Mouse (Mus musculus) c-Kit-positive CD71-positive TER-119-negative erythroid progenitor cells, embryonic 14.5 days (primary cell): ENCODE results near the gene Prcp.
A peak's percentile ranks its signal among the peaks of the same experiment; 100 is the strongest.
"Not testable (repeated sequence)": the region's sequence is repeated elsewhere in the genome, so short reads cannot be mapped to it uniquely, and the experiment has no call there.

Experiments used
- DNase-seq: peaks from one replicate; pipeline ENCODE4 v3.0.0-alpha.2; 2013; ENCODE audit warnings: low read depth

The Prcp gene

DNA sequence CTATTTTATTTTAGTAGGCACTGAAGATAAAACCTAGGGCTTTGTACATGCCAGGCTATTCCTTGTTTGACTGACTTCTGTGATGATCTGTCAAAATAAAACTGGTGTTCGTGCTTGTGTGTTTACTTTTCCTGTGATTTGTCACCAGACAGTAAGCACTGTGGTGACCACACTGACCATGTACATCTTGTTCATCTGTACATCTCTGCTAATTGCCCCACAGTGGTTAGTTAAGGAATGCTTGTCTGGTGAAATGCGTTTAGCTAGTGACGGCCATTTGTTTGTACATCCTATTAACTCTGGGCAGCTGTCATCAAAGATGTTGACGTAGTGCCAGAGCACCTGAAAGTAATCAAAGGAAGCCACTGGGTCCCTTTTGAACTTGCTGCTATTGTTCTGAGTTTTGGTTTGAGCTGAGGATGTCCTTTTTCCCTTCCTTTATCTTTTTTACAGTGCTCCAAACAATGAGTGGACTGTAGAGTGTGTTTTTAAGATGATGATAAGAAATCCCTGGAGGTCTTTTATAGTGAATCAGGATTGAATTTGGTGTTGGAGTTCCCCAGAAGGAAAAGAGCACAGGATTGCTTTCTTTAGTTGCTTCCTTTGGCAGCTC lies 16.5 kb downstream of the Prcp start:
- DNase-seq: no peak

DNA sequence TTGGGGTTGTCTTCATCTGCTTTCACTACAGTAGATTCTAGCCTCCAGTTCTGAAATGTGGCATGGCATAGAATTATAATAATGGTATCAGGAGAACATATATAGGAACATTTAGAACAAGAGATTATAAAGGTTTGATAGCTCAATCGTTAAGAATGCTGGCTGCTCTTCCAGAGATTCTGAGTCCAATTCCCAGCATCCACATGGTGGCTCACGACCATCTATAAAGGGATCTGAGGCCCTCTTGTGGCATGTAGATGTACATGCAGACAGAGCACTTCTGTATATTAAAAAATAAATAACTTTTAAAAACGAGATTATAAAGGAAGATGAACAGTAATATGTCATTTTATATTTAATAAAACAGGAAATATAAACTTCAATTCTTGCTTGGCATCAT lies 19.2 kb downstream of the Prcp start:
- DNase-seq: no peak

DNA sequence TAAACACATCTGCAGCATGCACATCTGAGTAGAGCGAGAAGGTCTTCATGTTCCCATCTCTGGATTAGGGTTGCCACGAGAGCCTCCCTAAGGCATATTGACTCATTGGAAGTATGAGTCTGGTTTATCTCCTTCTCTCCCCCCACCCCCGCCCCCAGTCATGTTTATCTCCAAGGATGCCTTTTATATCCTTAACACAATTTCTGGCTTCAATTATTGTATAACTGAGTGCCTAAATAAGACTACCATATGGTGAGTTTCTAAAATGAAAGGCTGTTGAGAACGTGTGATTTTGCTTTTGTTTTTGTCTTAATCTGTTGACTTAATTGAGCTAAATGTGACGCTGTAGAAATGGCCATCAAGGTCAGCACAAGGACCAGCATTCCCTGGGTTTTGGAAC lies 21.8 kb downstream of the Prcp start:
- DNase-seq: no peak

- DNase-seq: no peak
These were observed 22.8 kb downstream of the Prcp start for GRCm38 (mm10) chr7:92897021-92897420.

- DNase-seq: peak; percentile 67
These were observed 29.2 kb downstream of the Prcp start for GRCm38 (mm10) chr7:92903360-92904038.

DNA sequence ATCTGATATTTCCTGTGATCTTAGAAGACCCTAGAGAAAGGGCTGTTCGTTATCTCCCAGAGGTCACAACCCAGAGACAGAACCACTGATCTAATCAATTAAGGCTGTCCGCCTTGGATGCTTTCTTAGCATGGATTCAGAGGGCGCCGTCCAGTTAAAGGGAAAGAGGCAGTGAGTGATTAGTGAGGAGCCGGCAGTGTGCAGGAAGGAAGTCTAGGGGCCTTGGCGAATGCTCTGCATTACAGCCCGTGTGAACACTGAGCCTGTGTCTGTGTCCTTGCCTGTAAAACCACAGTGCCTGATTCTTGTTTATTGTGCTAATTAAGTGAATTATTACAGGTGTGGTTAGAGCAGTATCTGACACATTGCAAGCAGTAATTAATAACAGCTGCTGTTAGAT lies 30.0 kb downstream of the Prcp start:
- not testable (repeated sequence) for DNase-seq

DNA sequence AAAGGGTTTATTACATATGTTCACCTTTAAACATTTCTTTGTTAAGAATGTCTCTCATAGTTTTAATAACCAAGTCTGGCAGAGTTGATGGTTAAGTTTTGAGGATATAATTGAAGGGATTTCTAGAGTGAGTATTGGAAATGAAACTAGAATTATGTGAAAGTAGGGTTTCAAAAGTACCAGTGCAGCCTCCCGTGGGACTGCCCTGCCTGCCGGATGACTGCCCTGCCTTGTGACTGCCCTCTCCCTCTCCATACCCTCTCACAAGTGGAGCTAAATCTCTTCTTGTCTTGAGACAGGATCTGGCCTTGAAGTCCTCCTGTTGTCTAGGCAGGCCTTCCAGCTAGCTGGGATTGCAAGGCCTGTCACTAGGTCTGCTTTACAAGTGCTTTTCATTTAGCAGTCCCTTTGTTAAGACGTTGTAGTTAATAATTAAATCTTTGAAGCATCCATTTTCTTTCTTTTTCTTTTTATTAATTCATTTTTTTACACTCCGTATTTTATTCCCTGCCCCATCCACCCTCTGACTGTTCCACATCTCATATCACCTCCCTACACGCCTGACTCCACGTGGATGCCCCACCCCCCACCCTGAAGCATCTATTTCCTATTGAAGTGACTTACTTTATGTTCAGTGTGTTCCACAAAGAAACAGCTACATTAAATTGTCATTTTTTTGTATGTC lies 46.0 kb downstream of the Prcp start:
- no peak for DNase-seq

DNA sequence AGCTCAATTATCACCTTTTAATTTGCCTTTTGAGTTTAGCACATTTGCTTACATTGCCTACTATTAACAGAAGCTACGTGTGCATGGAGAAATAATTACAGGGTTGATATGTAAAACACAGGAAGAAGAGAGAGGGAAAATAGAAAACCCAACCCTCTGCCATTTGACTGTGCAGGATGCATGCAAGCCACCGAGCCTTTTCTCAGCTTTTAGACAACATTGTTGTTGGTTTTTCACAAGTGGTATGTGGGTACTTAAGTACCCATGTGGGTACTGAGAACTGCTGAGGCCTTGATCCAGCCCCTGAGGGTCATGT lies 46.5 kb downstream of the Prcp start:
- DNase-seq: no peak

GRCm38 (mm10) chr7:92932792-92933191 lies 58.5 kb downstream of the Prcp start:
- no peak for DNase-seq

DNA sequence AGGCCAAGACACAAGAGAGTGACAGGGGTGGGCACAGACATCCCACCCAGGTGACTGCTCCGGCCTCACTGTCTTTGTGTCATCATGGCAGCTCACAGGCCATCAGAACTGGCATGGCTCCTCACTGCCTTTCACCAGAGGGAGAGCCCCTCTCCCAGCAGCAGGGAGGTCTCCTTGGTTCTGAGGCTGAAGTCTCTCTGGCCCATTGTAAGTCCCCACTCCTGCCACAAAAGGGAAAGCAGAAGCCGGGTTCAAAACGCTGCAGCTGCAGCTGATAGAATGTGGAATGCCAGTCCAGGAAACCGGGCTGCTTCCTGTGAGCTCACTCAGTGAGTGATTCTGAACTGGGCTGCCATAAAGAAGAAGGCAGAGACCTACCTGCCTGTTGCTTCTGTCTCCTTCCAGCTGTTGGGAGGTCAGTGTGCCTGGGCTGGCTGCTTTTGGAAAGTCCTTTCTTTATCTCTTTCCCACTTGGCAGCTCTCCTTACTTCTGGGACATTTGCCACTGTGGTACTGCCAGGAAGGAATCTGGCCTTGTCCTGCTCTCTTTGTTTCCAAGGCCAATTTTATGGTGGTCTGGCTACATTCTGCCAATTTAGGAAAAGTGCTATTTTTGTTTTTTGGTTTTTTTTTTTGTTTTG lies 59.2 kb downstream of the Prcp start:
- not testable (repeated sequence) for DNase-seq

DNA sequence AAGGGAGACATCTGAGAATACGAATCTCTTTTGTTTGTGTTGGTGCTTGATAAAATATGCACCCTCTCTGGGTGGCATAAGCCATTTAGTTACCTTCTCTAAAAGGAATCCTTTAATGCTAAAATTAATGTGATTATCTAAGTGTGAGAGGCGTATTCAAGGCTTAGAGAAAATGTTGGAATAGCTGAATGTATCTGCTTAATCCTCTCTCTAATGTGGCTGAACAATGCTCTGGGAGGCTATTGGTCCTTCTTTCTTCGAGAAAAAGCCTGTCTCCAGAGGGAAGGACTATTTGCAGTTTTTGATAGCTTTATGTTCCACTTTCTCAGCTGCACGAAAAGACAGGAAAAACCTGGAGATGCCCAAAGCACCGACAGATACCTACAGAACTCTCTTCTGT lies 62.5 kb downstream of the Prcp start:
- DNase-seq: no peak

DNA sequence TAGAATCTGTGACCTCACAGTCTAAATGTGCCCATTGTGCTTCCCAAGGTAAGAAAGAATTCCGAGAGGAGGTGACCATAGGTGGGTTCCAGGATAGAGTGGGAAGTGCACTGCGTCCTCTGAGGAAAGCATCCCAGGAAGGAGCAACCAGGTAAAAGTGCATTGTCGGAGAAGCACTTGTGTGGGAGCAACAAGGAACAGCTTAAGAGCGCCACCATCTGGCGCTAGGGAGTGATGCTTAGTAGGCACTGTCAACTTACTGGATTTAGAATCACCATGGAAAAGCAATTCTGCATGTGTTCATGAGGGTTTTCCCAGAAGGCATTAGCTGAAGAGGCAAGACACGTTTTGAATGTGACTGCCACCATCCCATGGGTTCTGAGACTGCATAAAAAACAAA lies 63.7 kb downstream of the Prcp start:
- peak; percentile 22 for DNase-seq

- DNase-seq: no peak
These were observed 65.5 kb downstream of the Prcp start for GRCm38 (mm10) chr7:92939776-92940175.

DNA sequence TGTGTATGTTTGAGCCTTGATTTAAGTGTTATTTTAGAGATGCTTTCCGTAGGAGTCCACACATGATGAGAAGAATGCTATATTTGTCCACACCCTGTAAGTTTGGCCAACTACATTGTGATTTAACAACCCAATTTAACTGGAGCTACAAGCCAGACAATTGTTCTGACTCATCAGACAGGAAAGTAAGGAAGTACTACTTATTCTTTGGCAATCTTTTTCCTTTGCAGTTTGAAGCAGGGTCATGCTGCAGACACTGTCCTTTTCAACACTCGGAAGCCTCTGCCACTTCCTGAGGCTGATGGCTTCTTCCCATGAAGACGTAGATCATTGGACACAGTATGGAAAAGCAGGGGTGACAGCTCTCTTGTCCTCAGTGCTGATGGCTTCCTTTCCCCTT lies 76.5 kb downstream of the Prcp start:
- DNase-seq: no peak

DNA sequence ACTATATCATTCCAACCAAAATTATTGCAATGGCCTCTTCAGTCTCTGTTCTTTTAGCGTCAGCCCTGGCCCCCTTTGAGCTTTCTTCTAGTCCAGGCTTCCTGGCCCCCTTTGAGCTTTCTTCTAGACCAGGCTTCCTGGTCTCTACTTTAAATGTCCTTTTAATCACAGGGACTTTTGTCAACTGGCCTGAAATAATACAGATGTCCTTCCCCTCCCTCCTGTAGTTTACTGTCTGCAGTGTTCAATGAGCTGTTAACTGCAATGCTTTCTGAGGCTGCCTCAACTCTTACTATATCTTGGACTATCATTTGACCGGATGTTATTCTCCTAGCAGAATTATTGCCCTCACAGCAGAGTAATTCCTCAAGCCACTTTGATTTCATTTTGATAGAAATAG lies 77.9 kb downstream of the Prcp start:
- no peak for DNase-seq

DNA sequence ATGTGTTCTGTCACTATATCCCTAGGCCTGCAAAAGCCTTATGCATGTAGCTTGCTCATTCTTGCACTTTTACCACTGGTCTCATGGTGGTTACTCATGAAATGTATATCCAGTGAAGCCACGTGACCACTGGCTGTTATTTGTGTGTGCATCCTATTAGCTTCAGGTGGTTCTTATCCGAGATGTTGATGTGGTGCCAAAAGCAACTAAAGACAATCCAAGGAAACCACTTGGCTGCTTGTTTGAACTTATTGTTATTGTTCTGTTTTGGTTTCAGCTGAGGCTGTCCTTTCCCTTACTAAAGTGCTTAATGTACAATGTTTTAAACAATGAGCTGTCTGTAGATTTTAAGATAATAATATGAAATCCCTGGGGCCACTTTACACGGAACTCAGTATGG lies 85.5 kb downstream of the Prcp start:
- DNase-seq: no peak

- no peak for DNase-seq
These were observed 87.6 kb downstream of the Prcp start for GRCm38 (mm10) chr7:92961876-92962275.

- peak; percentile 46 for DNase-seq
These were observed 90.7 kb downstream of the Prcp start for GRCm38 (mm10) chr7:92964754-92965501.

DNA sequence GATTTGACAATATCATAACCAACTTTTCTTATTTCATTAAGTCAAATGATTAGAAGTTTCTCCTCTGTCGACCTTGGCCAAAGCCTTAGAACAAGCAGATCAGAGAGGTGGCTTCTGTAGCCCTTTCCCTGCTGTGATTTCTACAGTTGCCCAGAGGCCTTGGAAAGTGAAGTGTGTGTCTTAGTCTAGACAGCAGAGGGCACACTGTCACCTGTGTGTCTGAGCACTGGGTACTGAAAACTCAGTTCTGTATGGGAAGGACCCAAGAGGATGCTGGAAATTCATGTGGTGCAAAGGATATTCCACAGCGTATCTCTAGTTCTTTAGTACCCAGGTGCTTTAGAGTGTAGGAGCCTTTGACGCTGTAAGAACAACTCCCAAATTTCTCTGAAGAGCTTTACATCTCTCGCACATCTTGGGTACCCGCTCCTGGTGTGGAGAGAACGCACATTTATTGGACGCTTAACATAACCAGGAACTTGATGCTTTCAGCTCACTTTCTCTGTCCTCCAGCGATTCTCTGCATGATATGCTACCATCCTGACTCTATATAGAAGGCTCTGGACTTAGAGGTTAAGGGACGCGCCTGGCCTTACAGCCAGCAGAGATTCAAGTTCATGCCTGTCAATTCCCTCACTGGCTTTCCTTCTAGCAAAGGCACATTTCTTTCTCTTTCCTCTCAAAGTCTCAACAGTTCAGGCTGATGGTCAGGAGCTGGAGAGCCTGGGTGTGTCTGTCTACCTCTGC lies 93.3 kb downstream of the Prcp start:
- no peak for DNase-seq

DNA sequence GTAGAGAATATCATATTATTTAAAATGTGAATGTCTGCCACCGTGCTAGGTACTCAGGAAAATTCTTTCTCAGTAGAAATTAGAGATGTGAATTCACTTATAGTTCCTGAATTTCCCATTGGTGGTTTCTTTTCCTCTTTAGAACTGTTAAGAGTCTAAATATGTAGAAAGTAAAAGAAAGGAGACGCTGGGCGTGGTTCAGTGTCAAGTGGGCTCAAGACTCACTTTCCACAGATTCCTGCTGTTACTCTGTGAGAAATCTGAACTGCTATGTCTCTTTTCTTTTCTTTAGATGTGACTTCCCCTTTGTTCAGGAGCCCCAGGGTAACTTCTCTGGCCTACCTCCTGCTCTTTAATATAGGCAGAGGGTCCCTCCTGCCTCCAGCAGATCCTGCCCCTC lies 103.2 kb downstream of the Prcp start:
- no peak for DNase-seq

GRCm38 (mm10) chr7:92978225-92978624 lies 104.0 kb downstream of the Prcp start:
- DNase-seq: no peak

GRCm38 (mm10) chr7:92978720-92979119 lies 104.5 kb downstream of the Prcp start:
- DNase-seq: not testable (repeated sequence)
